Mouse (Mus musculus) neural tube, embryonic 13.5 days (tissue): ENCODE data around the gene Dyrk3. TPM values are rescaled to one million over a fixed set of nuclear protein-coding genes. Genes with fewer than 3 reads are reported as not detected.
A peak's percentile ranks its signal among the peaks of the same experiment; 100 is the strongest.

Experiments
- ATAC-seq: fragments of 200-750 bp; cut with Nextera tagmentation; 2 replicates; pipeline ENCODE4 v1.8.0; 2017; ENCODE audit warnings: low read depth, mild to moderate bottlenecking, moderate TSS enrichment, moderate library complexity
- H3K27ac ChIP-seq: fragments of 300-500 bp; sonication (generic); replicated peaks from 2 replicates; pipeline ENCODE4 v1.5.1; 2015; ENCODE audit warnings: moderate library complexity, mild to moderate bottlenecking, inconsistent platforms
- H3K27me3 ChIP-seq: fragments of 300-500 bp; sonication (generic); 2 replicates; pipeline ENCODE4 v1.6.1; 2015; ENCODE audit warnings: mild to moderate bottlenecking, inconsistent platforms
- H3K36me3 ChIP-seq: fragments of 300-500 bp; sonication (generic); 2 replicates; pipeline ENCODE4 v1.6.1; 2015; ENCODE audit warnings: mild to moderate bottlenecking, inconsistent platforms
- H3K4me1 ChIP-seq: fragments of 300-500 bp; sonication (generic); replicated peaks from 2 replicates; pipeline ENCODE4 v1.6.1; 2015; ENCODE audit warnings: inconsistent platforms
- H3K4me2 ChIP-seq: fragments of 300-500 bp; sonication (generic); 2 replicates; pipeline ENCODE4 v1.6.1; 2015; ENCODE audit warnings: inconsistent platforms, mild to moderate bottlenecking, moderate library complexity
- H3K4me3 ChIP-seq: fragments of 300-500 bp; sonication (generic); 2 replicates; pipeline ENCODE4 v1.5.1; 2015; ENCODE audit warnings: mild to moderate bottlenecking, inconsistent platforms
- H3K9ac ChIP-seq: fragments of 300-500 bp; sonication (generic); 2 replicates; pipeline ENCODE4 v1.6.1; 2015; ENCODE audit warnings: moderate library complexity, mild to moderate bottlenecking, inconsistent platforms
- H3K9me3 ChIP-seq: fragments of 300-500 bp; sonication (generic); 2 replicates; pipeline ENCODE4 v1.6.1; 2016; ENCODE audit warnings: inconsistent platforms
- WGBS: fragments of 180-500 bp; shearing (Covaris S2); methylation state at CpG from one replicate; pipeline ENCODE4 v1.1.7; 2015; 5-methylcytosine and 5-hydroxymethylcytosine counted together
- polyA plus RNA-seq: library from polyadenylated mRNA; unstranded; fragments of >200 nt; fragmentation: Nextera tagmentation; extraction: Ambion mirVana; gene quantifications from 2 replicates; pipeline ENCODE4 v1.2.1, GENCODE M21; 2015

Gene Dyrk3
- polyA plus RNA-seq, 1 experiment from 2014 or later, result 17.3 TPM

GRCm38 (mm10) chr1:131123522-131124265, 14.4 kb downstream of the Dyrk3 start:
- no peak overlapping the region for H3K9ac ChIP-seq
- no peak overlapping the region for H3K27ac ChIP-seq
- H3K9me3 ChIP-seq, result no peaks in the 10 kb centered on the region
- no peaks in the 10 kb centered on the region for H3K4me1 ChIP-seq
- H3K36me3 ChIP-seq, result peaks cover 16% of the 10 kb centered on the region
- H3K4me3 ChIP-seq, result no peak overlapping the region
- WGBS, result 71% methylated on average over 10 of the region's 10 CpGs
- no peak for ATAC-seq
- H3K4me2 ChIP-seq, result no peak overlapping the region
- no peaks in the 10 kb centered on the region for H3K27me3 ChIP-seq

DNA sequence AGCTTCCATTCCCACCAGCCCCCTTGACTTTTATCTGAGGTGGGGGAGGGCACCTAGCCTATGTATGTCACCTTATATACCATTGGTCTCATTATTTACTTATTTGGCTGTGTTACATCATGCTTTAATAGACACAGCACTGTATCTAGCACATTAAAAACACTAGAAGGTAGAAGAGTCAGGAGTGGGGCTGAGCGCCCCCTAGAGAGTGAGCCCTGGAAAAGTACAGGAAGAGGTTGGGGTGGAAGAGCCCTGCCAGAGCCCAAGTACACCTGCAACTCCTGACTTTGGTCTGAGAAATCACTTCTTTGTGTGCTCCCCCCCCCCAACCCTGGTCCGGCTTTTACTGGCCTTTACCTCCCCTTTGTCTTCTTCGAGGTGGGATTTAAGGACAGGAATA, 16.2 kb downstream of the Dyrk3 start:
- H3K9me3 ChIP-seq, result no peaks in the 10 kb centered on the region
- 43% methylated on average over 3 of the region's 3 CpGs for WGBS
- peaks cover 1% of the 10 kb centered on the region for H3K4me1 ChIP-seq
- no peak overlapping the region for H3K27ac ChIP-seq
- H3K9ac ChIP-seq, result no peak overlapping the region
- no peaks in the 10 kb centered on the region; the same call in 1 of the 2 replicates for H3K36me3 ChIP-seq
- no peak for ATAC-seq
- no peak overlapping the region for H3K4me2 ChIP-seq
- no peak overlapping the region for H3K4me3 ChIP-seq
- no peaks in the 10 kb centered on the region for H3K27me3 ChIP-seq

GRCm38 (mm10) chr1:131119026-131119425, 19.1 kb downstream of the Dyrk3 start:
- no peaks in the 10 kb centered on the region for H3K27me3 ChIP-seq

DNA sequence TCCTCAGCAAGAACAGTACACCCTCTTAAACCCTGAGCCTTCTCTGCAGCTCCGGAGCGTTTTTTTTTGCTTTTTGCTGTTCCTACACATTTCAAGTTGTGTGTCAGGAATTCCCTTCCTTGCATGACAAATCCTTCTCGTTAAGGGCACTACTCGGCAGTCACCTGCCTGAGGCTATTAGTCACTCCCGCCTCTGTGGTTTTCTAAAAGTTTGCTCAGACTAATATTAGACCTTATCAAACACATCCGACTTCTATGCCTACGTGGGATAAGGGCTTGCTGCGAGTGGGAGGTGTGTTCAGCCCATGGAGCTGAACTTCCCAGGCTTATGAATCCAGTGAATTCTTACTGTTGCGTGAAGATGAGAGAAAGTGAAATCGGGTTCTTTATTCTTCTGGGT, 19.6 kb downstream of the Dyrk3 start:
- H3K4me2 ChIP-seq, result no peak overlapping the region
- no peaks in the 10 kb centered on the region for H3K36me3 ChIP-seq
- no peak overlapping the region for H3K4me3 ChIP-seq
- H3K27me3 ChIP-seq, result no peaks in the 10 kb centered on the region
- no peaks in the 10 kb centered on the region for H3K9me3 ChIP-seq
- no peak overlapping the region for H3K9ac ChIP-seq
- H3K4me1 ChIP-seq, result peaks cover 8% of the 10 kb centered on the region
- 74% methylated on average over 10 of the region's 10 CpGs for WGBS
- ATAC-seq, result no peak
- no peak overlapping the region for H3K27ac ChIP-seq

More at GRCm38 (mm10) chr1:131119026-131119425, 19.1 kb downstream of the Dyrk3 start:
- H3K9ac ChIP-seq, result no peak overlapping the region
- 62% methylated on average over 2 of the region's 2 CpGs for WGBS
- peaks cover 8% of the 10 kb centered on the region for H3K4me1 ChIP-seq
- no peak for ATAC-seq
- H3K4me3 ChIP-seq, result no peak overlapping the region
- no peak overlapping the region for H3K27ac ChIP-seq
- no peaks in the 10 kb centered on the region for H3K36me3 ChIP-seq
- H3K4me2 ChIP-seq, result no peak overlapping the region
- no peaks in the 10 kb centered on the region for H3K9me3 ChIP-seq

DNA sequence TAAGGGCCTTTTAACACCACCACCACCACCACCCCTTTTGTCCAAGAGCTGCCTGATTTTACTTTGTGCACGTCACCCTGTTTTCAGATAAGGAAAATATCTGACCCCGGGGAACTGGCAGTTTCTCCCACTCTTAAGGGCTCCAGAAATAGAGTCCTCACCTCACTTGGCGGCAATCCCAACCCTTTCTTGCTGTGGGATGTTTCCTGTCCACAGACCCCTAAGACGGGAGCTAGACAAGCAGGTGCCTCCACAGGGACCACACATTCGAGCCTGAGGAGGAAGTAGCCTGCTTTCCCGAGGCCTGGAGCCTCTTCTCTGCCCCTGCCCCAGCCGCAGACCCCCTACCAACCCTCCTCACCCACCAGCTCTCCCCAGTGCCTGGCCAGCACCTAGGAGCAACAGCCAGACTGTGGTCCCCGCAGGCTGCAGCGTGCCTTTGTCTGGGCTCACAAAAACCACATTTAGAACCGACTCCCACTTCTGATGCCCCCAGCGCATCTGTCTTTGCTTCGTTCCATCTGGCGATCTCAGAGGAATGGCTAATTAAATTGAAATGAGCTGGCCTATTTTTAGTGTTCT, 21.6 kb downstream of the Dyrk3 start:
- peak overlapping the region; percentile 84 for H3K27ac ChIP-seq
- H3K27me3 ChIP-seq, result no peaks in the 10 kb centered on the region
- no peaks in the 10 kb centered on the region for H3K36me3 ChIP-seq
- 37% methylated on average over 13 of the region's 13 CpGs for WGBS
- 0 out of 2 replicates have a peak overlapping the region, but pooled peaks have one; percentile 6 for H3K9ac ChIP-seq
- ATAC-seq, result peak; percentile 66; the same call in 1 of the 2 replicates
- H3K4me2 ChIP-seq, result peak overlapping the region; percentile 18; the same call in 1 of the 2 replicates
- no peaks in the 10 kb centered on the region for H3K9me3 ChIP-seq
- H3K4me1 ChIP-seq, result peaks cover 8% of the 10 kb centered on the region
- no peak overlapping the region for H3K4me3 ChIP-seq

DNA sequence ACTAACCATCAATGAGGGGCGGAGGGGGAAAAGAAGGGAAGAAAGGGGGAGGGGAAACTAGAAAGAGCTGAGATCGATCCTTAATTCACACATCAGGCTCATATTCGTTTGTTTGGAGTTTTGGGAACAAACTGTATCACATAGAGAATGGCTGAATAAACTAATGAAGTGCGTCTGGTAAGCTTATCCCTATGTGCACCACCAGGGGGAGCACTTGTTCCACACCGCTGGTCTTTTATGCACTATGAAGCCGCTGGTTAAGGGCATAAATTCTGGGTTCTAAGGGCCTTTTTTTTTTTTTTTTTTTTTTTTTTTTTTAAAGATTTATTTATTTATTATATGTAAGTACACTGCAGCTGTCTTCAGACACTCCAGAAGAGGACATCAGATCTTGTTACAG, 22.2 kb downstream of the Dyrk3 start:
- 17% methylated on average over 6 of the region's 6 CpGs for WGBS
- Histone ChIP-seq H3K4me1 (peaks cover 8% of the 10 kb centered on the region), H3K4me3 (no peak overlapping the region), H3K9ac (no peak overlapping the region), H3K36me3 (no peaks in the 10 kb centered on the region), H3K9me3 (no peaks in the 10 kb centered on the region), H3K27ac (no peak overlapping the region), H3K4me2 (no peak overlapping the region), H3K27me3 (no peaks in the 10 kb centered on the region)
- ATAC-seq, result 0 out of 2 replicates have a peak, but pooled peaks have one; percentile 38

DNA sequence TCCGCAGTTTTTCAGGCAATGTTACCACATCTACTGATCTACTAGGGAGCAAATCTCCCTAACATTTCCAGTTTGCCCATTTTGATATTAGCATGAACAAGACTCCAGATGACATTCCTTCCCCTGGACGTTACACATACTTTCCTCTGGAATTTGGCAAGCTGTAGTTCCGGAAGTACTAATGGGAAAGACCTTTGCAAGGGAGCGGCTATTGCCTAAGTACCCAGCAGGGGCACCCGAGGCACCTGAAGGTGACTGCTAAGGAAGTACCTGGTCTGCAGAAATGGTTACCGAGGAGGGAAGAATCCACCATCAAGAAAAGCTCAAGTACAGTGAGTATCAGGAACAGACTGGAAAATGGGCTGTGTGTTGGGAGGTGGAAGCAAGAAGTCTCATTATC, 25.6 kb downstream of the Dyrk3 start:
- H3K4me2 ChIP-seq, result no peak overlapping the region
- no peaks in the 10 kb centered on the region for H3K27me3 ChIP-seq
- 46% methylated on average over 6 of the region's 6 CpGs for WGBS
- no peak for ATAC-seq
- H3K4me3 ChIP-seq, result no peak overlapping the region
- H3K9ac ChIP-seq, result no peak overlapping the region
- H3K27ac ChIP-seq, result no peak overlapping the region
- no peaks in the 10 kb centered on the region for H3K36me3 ChIP-seq
- no peaks in the 10 kb centered on the region for H3K9me3 ChIP-seq
- peaks cover 8% of the 10 kb centered on the region for H3K4me1 ChIP-seq

DNA sequence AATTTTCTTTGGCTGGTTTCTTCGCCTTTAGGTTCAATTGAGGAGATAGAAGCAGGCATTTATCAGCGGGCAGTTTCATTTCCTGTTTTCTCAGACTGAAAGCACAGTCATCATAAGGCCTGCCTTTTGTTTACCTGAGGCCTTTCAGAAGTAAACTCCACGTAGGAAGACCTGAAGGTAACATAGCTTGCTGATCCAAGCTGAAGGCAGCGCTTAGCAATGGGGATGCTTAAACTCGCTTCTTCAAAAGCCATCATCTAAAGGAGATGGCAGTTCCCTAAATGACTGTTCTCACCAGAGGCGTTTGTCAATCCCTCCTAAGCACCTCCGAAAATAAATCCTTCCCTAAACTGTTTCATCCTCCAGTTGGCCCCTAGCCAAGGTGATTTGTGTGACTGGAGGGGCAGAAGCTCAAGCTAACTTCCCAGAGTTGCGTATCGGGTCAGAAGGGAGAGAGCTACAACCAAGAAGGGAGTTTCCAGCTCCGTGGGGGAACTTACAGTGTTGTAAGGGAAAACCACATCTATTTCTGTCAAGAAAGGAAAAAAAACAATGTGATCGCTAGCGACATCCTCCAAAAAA, 27.5 kb downstream of the Dyrk3 start:
- Histone ChIP-seq H3K4me3 (no peak overlapping the region), H3K4me1 (no peaks in the 10 kb centered on the region), H3K9ac (no peak overlapping the region), H3K4me2 (no peak overlapping the region), H3K27ac (no peak overlapping the region), H3K27me3 (no peaks in the 10 kb centered on the region), H3K9me3 (no peaks in the 10 kb centered on the region), H3K36me3 (no peaks in the 10 kb centered on the region)
- ATAC-seq, result no peak
- WGBS, result 78% methylated on average over 12 of the region's 12 CpGs

- Histone ChIP-seq H3K9ac (no peak overlapping the region), H3K36me3 (no peaks in the 10 kb centered on the region), H3K27me3 (no peaks in the 10 kb centered on the region), H3K4me1 (no peaks in the 10 kb centered on the region), H3K27ac (no peak overlapping the region), H3K4me3 (no peak overlapping the region), H3K9me3 (no peaks in the 10 kb centered on the region), H3K4me2 (no peak overlapping the region)
- 71% methylated on average over 10 of the region's 10 CpGs for WGBS
- no peak for ATAC-seq
These were observed 30.4 kb downstream of the Dyrk3 start for GRCm38 (mm10) chr1:131107575-131108308.

DNA sequence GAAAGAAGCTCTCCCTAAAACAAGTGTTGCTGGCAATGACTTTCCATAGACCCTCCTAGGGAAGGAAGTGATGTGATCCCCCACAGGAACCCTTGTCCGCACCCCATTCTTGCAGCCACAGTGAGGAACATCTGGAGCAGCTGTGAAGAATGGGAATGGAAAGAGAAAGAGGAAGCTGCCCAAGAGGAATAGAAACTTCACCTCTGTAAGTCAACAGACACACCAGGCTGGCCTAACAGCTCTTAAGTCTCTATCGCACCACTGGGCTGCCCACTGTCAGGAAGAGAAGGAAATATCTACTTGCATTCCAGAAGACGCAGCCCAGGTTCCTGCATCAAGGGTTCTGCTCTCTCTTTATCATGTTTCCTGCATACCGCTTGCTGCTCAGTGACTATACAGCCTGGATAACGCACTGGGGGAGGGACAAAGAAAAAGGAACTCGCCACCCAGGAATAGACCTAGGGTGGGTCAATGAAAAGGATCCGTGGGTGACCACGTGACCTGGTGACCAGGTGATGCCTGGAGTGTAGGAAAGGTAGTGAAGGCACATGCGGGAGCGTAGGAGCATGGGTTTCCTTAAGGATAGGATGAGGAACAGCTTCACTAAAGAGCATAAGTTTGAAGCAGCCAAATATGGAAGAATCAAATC, 34.2 kb downstream of the Dyrk3 start:
- WGBS, result 83% methylated on average over 10 of the region's 10 CpGs
- no peak for ATAC-seq
- no peaks in the 10 kb centered on the region for H3K9me3 ChIP-seq

DNA sequence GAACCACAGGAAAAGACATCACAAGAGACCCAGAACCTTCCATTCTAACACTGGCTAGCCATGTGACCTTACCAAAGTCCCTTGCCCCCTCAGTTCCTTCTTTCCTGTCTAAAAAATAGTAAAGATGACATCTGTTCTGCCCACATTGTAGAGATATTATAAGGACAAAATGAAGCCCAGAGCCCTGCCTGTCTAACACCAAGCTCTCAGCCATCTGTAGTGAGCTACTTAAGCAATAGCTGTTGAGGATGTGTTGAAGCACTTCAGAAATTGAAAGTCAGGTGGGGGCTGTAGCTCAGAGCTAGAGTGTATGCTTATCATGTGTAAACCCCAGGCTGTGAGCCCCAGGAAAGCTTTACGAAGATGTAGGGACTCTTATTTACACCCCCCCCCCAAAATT, 37.3 kb downstream of the Dyrk3 start:
- Histone ChIP-seq H3K36me3 (no peaks in the 10 kb centered on the region), H3K27ac (no peak overlapping the region), H3K27me3 (no peaks in the 10 kb centered on the region), H3K4me2 (no peak overlapping the region), H3K4me3 (no peak overlapping the region), H3K9me3 (no peaks in the 10 kb centered on the region), H3K4me1 (peaks cover 13% of the 10 kb centered on the region), H3K9ac (no peak overlapping the region)
- no peak for ATAC-seq
- WGBS, result 86% methylated on average over 1 of the region's 1 CpGs

More for the DNA sequence above, 34.2 kb downstream of the Dyrk3 start:
- no peaks in the 10 kb centered on the region for H3K4me1 ChIP-seq
- no peak overlapping the region for H3K4me2 ChIP-seq
- no peaks in the 10 kb centered on the region for H3K36me3 ChIP-seq
- no peak overlapping the region for H3K9ac ChIP-seq
- H3K27me3 ChIP-seq, result no peaks in the 10 kb centered on the region
- H3K4me3 ChIP-seq, result no peak overlapping the region
- no peak overlapping the region for H3K27ac ChIP-seq
